Mouse (Mus musculus) bone marrow macrophage, adult 2 months (primary cell): ENCODE data around the gene Itsn1.

Experiments used
- CTCF ChIP-seq: IDR thresholded peaks from 2 replicates; pipeline ENCODE4 v1.5.1; 2012; ENCODE audit warnings: low read depth, mild to moderate bottlenecking, low read length, moderate library complexity
- POLR2A ChIP-seq: IDR thresholded peaks from 2 replicates; pipeline ENCODE4 v1.6.1; 2012; ENCODE audit warnings: mild to moderate bottlenecking, low read depth, low read length, borderline replicate concordance

DNA sequence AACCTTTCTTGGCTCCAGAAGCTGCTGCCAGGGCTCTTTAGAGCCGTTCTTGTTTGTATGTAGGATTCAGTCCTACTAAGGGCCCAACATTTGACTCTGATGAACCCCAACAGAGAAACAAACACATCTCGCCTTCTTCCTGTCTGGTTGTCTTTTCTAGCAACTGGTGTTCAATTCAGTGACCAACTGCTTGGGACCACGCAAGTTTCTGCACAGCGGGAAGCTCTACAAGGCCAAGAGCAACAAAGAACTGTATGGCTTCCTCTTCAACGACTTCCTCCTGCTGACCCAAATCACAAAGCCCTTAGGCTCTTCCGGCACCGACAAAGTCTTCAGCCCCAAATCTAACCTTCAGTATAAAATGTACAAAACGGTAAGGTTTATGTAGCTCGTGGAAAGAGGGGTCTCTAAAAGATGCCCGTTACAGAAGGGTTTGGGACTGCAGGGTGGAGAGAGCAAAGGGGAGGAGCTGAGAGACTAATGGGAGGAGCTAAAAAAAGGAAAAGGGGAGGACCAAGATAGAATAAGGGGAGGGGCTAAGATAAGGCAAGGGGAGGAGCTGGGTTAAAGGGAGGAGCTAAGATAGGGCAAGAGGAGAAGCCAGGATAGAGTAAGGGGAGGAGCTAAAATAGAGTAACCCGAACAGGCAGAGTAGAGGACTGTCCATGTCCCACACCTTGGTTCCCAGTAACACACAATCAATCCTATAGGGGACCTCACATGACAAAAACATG is 176.2 kb downstream of the Itsn1 start:
- no peak for TF ChIP-seq CTCF
- no peak for TF ChIP-seq POLR2A
